Mouse (Mus musculus) heart, postnatal 0 days (tissue): Measurements from ENCODE around the gene Pdzrn3.

Source experiments
- CTCF ChIP-seq: IDR thresholded peaks from 2 replicates; pipeline ENCODE4 v1.5.1; 2016; ENCODE audit warnings: antibody characterized with exemption, control low read depth, low read depth
- EP300 ChIP-seq: IDR thresholded peaks from 2 replicates; pipeline ENCODE4 v1.6.1; 2016; ENCODE audit warnings: antibody characterized with exemption, low read depth

GRCm38 (mm10) chr6:101392801-101393117 lies 15.1 kb upstream of the Pdzrn3 start:
- no peak for TF ChIP-seq CTCF
- no peak for TF ChIP-seq EP300
